Mouse (Mus musculus): ENCODE measurements around the gene Ugt1a5. TPM values are rescaled to one million over a fixed set of nuclear protein-coding genes. Genes with fewer than 3 reads are reported as not detected.
"Not testable (repeated sequence)": the region's sequence is repeated elsewhere in the genome, so short reads cannot be mapped to it uniquely, and the experiment has no call there.

Ugt1a5 gene
- polyA plus RNA-seq, 1 experiment, result not detected

DNA sequence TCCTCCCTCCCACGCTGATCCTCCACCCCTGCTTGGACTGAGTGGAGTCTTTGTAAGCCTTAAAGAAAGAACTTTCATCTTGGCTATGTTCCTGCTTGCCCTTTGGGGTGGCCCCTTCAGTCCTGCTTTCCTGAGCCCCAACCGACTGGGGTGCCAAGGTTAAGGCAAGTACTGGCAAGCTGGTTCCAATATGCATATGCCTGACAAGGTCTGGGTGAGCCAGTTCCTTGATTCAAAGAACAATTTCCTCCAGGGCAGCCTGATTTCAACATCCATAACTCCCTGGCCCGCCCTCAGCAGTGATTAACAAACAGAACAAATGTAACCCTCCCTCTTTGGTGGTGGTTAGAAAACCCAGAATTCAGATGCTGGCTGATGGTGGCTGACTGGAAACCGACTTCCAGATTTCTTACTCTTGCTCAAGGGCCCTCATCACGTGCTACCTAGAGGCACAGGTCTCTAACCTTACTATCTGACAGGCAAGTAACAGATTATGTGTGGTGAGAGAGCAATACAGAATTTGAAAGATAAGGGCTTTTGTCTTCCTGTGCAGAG, 31.3 kb upstream of the Ugt1a5 start, which contains the start of gene Ugt1a6a:
TSS of gene Ugt1a6a (plus strand) at position 353 of the 555 bp plus-strand sequence.
- not testable (repeated sequence) for H3ac ChIP-seq (ENCODE audit: control insufficient read depth, insufficient read length); H3K27me3 ChIP-seq (ENCODE audit: control insufficient read depth, insufficient read depth, insufficient read length); H3K36me3 ChIP-seq (ENCODE audit: control insufficient read depth, insufficient read depth); H3K4me3 ChIP-seq; H3K79me2 ChIP-seq (ENCODE audit: control insufficient read depth, insufficient read depth)
- peak within 1 kb of the TSS; percentile 51 for H3K4me2 ChIP-seq (ENCODE audit: low read depth)
- peak; percentile 17 for TF ChIP-seq POLR2A (IDR thresholded peaks at IDR 0.05; ENCODE audit: insufficient read length, low read depth)
- peak; percentile 55; the same call in 1 of the 2 replicates for TF ChIP-seq CEBPB (IDR thresholded peaks at IDR 0.05; ENCODE audit: insufficient read depth, poor library complexity, severe bottlenecking)

DNA sequence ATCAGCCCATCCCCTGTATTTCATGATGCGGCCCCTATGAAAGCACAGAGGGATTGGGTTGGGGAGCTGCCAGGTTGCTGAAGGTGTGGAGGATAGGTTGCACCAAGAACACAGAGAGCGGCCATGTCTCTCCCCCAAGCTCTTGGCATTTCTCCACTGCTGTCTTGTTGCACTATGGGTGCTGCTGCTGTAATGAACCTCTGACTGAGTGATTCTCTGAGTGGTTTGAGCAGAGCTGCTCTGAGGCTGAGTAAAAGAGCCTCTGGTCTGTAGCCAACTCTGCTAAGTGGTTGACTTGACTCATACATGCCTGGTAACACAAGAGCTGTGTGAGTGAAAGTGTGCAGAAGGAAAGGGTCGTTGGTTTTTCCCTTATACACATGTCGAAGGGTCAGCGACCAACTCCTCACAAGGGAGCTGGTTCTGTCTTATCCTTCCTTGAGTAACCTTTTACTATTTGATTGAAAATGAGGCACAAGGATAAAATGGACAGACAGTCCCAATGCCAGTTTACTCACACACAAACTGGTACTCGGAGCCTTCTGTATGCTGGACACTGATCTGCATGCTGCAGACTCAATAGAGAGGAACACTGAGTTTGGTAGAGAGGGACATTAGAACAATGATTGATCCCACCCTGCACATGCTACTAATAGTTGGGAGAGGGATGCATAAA, 30.4 kb upstream of the Ugt1a5 start:
- H3K4me2 ChIP-seq (ENCODE audit: low read depth), result peak overlapping the region; percentile 51
- H3K79me2 ChIP-seq (ENCODE audit: control insufficient read depth, insufficient read depth); H3K27me3 ChIP-seq (ENCODE audit: control insufficient read depth, insufficient read depth, insufficient read length); H3K4me3 ChIP-seq; H3ac ChIP-seq (ENCODE audit: control insufficient read depth, insufficient read length); H3K36me3 ChIP-seq (ENCODE audit: control insufficient read depth, insufficient read depth): not testable (repeated sequence)

DNA sequence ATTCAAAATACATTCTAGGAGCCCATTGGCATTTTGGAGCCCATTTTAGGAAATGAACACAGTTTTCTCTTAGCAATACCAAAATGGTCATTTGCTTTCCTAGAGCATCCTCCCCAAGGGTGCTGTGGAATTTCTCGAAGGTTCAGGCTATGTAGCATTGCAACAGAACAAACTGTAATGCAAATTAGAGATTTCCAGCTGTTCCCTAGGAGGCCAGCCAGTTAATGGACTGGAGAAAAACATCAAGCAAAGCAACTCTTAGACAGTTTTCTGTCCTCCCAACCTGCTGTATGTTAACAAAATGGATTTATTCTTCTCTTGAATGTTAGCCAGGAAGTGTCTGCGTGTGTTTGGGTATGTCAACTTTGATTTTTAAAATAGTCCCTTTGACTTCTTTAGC, 29.2 kb upstream of the Ugt1a5 start:
- no peak overlapping the region for H3K4me2 ChIP-seq (ENCODE audit: low read depth)
- H3ac ChIP-seq (ENCODE audit: control insufficient read depth, insufficient read length), result no peak overlapping the region
- no peak overlapping the region for H3K4me3 ChIP-seq
- H3K79me2 ChIP-seq (ENCODE audit: control insufficient read depth, insufficient read depth), result no peaks in the 10 kb centered on the region
- H3K27me3 ChIP-seq (ENCODE audit: control insufficient read depth, insufficient read depth, insufficient read length), result no peaks in the 10 kb centered on the region
- H3K36me3 ChIP-seq (ENCODE audit: control insufficient read depth, insufficient read depth), result no peaks in the 10 kb centered on the region
- TF ChIP-seq POLR2AphosphoS2 (IDR thresholded peaks at IDR 0.05; ENCODE audit: insufficient read length, low read depth) (no peak), CEBPB (IDR thresholded peaks at IDR 0.05; ENCODE audit: insufficient read depth, poor library complexity, severe bottlenecking) (no peak), POLR2A (IDR thresholded peaks at IDR 0.05; ENCODE audit: insufficient read length, low read depth) (no peak), E2F4 (IDR thresholded peaks at IDR 0.05; ENCODE audit: insufficient read depth) (no peak), USF1 (IDR thresholded peaks at IDR 0.05; ENCODE audit: low read depth) (no peak), TCF12 (IDR thresholded peaks at IDR 0.05; ENCODE audit: insufficient read depth, poor library complexity, severe bottlenecking) (no peak)

DNA sequence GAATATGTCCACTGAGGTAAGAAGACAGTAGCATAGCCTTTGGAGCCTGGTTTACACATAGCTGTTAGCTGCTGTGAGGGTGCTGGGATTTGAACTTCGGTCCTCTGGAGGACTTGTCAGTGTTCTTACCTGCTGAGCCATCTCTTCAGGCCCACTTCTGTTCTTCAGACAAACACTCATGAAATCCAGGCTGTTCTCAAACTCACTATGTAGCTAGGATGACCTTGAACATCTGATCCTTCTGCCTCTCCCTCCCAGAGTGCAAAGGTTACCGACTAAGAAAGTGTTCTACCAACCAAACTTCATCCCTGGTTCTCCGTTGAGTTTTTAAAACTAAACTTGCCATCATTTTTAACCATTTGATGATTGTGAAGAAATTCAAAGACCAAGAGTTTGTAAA, 28.5 kb upstream of the Ugt1a5 start:
- no peak overlapping the region for H3K4me2 ChIP-seq (ENCODE audit: low read depth)
- no peak overlapping the region for H3K4me3 ChIP-seq
- H3K36me3 ChIP-seq (ENCODE audit: control insufficient read depth, insufficient read depth), result no peaks in the 10 kb centered on the region
- no peak overlapping the region for H3ac ChIP-seq (ENCODE audit: control insufficient read depth, insufficient read length)
- H3K27me3 ChIP-seq (ENCODE audit: control insufficient read depth, insufficient read depth, insufficient read length), result no peaks in the 10 kb centered on the region
- no peaks in the 10 kb centered on the region for H3K79me2 ChIP-seq (ENCODE audit: control insufficient read depth, insufficient read depth)
- TF ChIP-seq CEBPB (IDR thresholded peaks at IDR 0.05; ENCODE audit: insufficient read depth, poor library complexity, severe bottlenecking) (no peak), TCF12 (IDR thresholded peaks at IDR 0.05; ENCODE audit: insufficient read depth, poor library complexity, severe bottlenecking) (no peak), MAX (IDR thresholded peaks at IDR 0.05; ENCODE audit: low read depth) (no peak), MYOG (IDR thresholded peaks at IDR 0.05; ENCODE audit: control insufficient read depth in 1 of 3, insufficient read depth in 1 of 3, insufficient read length in 2 of 3, low read depth in 2 of 3) (no peak), POLR2AphosphoS2 (IDR thresholded peaks at IDR 0.05; ENCODE audit: insufficient read length, low read depth) (no peak), TCF3 (IDR thresholded peaks at IDR 0.05; ENCODE audit: insufficient read length, low read depth) (no peak), POLR2A (IDR thresholded peaks at IDR 0.05; ENCODE audit: insufficient read length, low read depth) (no peak), REST (IDR thresholded peaks at IDR 0.05; ENCODE audit: insufficient read depth, insufficient read length) (no peak), USF1 (IDR thresholded peaks at IDR 0.05; ENCODE audit: low read depth) (no peak), SRF (IDR thresholded peaks at IDR 0.05; ENCODE audit: control insufficient read depth, insufficient read length, low read depth) (no peak), E2F4 (IDR thresholded peaks at IDR 0.05; ENCODE audit: insufficient read depth) (no peak), MYOD1 (IDR thresholded peaks at IDR 0.05; ENCODE audit: control insufficient read depth in 1 of 3, insufficient read length in 2 of 3, low read depth in 2 of 3) (no peak)

DNA sequence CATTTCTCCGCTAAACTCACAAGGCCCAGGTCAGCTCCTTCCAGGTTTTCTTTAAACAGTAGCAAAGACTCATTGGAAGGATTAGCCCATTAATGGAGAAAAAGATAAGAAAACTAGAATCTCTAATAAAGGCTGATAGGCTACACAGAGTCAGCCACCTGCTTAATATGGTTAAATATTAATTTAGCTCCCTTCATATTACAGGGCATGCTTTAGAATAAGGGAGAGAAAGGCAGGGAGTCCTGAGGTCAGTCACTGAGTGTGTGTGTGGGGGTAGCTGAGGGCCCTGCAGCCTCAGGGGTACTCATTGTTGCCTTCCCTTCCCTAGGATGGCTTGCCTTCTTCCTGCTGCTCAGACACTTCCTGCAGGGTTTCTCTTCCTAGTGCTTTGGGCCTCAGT, 27.7 kb upstream of the Ugt1a5 start:
- no peaks in the 10 kb centered on the region for H3K79me2 ChIP-seq (ENCODE audit: control insufficient read depth, insufficient read depth)
- H3K36me3 ChIP-seq (ENCODE audit: control insufficient read depth, insufficient read depth), result no peaks in the 10 kb centered on the region
- no peak overlapping the region for H3K4me3 ChIP-seq

DNA sequence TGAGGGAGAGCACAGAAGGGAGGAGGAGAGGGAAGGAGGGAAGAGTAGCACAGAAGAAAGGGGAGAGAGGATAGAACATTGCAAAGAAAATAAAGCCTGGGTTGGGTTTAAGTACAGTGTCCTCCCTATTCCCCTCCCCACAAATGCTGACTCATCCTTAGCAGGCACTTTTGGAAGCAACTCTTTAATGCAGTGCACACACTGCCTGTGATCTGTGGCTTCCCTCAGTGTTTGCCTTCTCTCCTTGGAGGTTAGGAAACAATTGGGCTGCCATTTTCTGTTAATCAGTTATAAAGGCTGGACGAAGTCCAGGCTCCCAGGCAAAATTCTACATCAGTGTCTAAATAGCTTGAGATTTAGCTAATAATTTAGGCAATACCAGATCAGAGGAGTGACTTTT, 25.3 kb upstream of the Ugt1a5 start:
- not testable (repeated sequence) for H3ac ChIP-seq (ENCODE audit: control insufficient read depth, insufficient read length); H3K36me3 ChIP-seq (ENCODE audit: control insufficient read depth, insufficient read depth); H3K27me3 ChIP-seq (ENCODE audit: control insufficient read depth, insufficient read depth, insufficient read length); H3K4me2 ChIP-seq (ENCODE audit: low read depth); H3K4me3 ChIP-seq; H3K79me2 ChIP-seq (ENCODE audit: control insufficient read depth, insufficient read depth)

More for the DNA sequence above, 27.7 kb upstream of the Ugt1a5 start:
- TF ChIP-seq MYOG (IDR thresholded peaks at IDR 0.05; ENCODE audit: control insufficient read depth in 1 of 3, insufficient read depth in 1 of 3, insufficient read length in 2 of 3, low read depth in 2 of 3), result no peak
- no peak for TF ChIP-seq CEBPB (IDR thresholded peaks at IDR 0.05; ENCODE audit: insufficient read depth, poor library complexity, severe bottlenecking)
- no peak for TF ChIP-seq E2F4 (IDR thresholded peaks at IDR 0.05; ENCODE audit: insufficient read depth)
- TF ChIP-seq POLR2AphosphoS2 (IDR thresholded peaks at IDR 0.05; ENCODE audit: insufficient read length, low read depth), result no peak
- no peak for TF ChIP-seq REST (IDR thresholded peaks at IDR 0.05; ENCODE audit: insufficient read depth, insufficient read length)
- TF ChIP-seq POLR2A (IDR thresholded peaks at IDR 0.05; ENCODE audit: insufficient read length, low read depth), result no peak
- no peak for TF ChIP-seq MAX (IDR thresholded peaks at IDR 0.05; ENCODE audit: low read depth)
- no peak for TF ChIP-seq TCF3 (IDR thresholded peaks at IDR 0.05; ENCODE audit: insufficient read length, low read depth)
- no peak for TF ChIP-seq USF1 (IDR thresholded peaks at IDR 0.05; ENCODE audit: low read depth)
- no peak for TF ChIP-seq TCF12 (IDR thresholded peaks at IDR 0.05; ENCODE audit: insufficient read depth, poor library complexity, severe bottlenecking)
- TF ChIP-seq SRF (IDR thresholded peaks at IDR 0.05; ENCODE audit: control insufficient read depth, insufficient read length, low read depth), result no peak
- TF ChIP-seq MYOD1 (IDR thresholded peaks at IDR 0.05; ENCODE audit: control insufficient read depth in 1 of 3, insufficient read length in 2 of 3, low read depth in 2 of 3), result no peak
- H3K4me2 ChIP-seq (ENCODE audit: low read depth), result no peak overlapping the region
- no peaks in the 10 kb centered on the region for H3K27me3 ChIP-seq (ENCODE audit: control insufficient read depth, insufficient read depth, insufficient read length)
- H3ac ChIP-seq (ENCODE audit: control insufficient read depth, insufficient read length), result no peak overlapping the region

DNA sequence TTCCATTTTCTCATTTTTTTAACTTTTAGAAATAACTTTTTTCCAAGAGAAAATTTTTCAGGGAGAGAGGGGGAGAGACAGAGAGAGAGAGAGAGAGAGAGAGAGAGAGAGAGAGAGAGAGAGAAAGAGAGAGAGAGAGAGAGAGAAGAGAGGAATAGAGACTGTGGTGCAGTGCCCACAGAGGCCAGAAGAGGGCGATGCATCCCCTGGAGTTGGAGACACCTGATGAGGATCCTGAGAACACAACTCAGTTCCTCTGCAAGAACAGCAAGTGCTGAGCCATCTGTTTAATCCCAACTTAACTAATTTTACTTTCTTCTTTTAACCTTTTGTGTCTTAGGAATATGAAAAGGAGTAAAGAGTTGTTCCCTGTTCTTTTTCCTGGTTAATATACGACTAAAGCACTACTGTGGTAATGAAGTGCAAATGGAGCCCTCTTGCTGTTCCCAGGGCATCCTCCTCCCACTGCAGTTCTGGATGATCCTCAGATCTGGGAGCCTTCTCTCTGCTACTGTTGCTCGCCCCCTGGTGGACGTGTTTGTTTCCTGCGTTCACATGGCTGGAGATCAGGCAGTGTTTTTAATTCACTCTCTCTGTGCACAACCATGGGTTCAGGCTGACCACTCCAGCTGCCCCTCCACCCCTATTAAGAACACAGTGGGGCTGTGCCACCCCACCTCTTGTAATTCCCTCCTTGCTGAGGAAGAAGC, 21.7 kb upstream of the Ugt1a5 start:
- H3K4me2 ChIP-seq (ENCODE audit: low read depth); H3K27me3 ChIP-seq (ENCODE audit: control insufficient read depth, insufficient read depth, insufficient read length); H3K4me3 ChIP-seq; H3K36me3 ChIP-seq (ENCODE audit: control insufficient read depth, insufficient read depth); H3ac ChIP-seq (ENCODE audit: control insufficient read depth, insufficient read length); H3K79me2 ChIP-seq (ENCODE audit: control insufficient read depth, insufficient read depth): not testable (repeated sequence)

DNA sequence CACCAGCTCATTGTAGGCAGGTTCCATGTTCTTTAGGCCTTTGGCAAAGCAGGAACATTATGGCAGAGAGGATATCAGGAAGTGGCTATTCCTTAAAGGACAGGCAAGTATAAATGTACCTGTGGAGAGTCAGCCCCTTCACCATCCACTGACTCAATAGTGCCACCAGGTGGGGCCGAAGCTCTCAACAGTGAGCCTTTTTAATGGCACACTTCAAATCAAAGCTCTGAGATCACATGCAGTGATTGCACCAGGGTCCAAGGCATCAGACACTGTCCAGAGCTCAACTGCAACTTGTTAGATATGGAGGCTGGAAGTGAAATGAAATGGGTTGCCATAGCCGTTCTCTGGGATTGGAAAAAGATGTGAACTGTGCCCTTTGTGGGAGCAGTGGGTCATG, 20.5 kb upstream of the Ugt1a5 start:
- H3ac ChIP-seq (ENCODE audit: control insufficient read depth, insufficient read length); H3K36me3 ChIP-seq (ENCODE audit: control insufficient read depth, insufficient read depth); H3K27me3 ChIP-seq (ENCODE audit: control insufficient read depth, insufficient read depth, insufficient read length); H3K79me2 ChIP-seq (ENCODE audit: control insufficient read depth, insufficient read depth); H3K4me3 ChIP-seq; H3K4me2 ChIP-seq (ENCODE audit: low read depth): not testable (repeated sequence)

Measured in myocyte (in vitro differentiated cells).